Mouse (Mus musculus) thymus, adult 18-20 months (tissue): ENCODE results near the gene Apmap.
"Not testable (repeated sequence)": the region's sequence is repeated elsewhere in the genome, so short reads cannot be mapped to it uniquely, and the experiment has no call there.

Experiments
- DNase-seq, 2 experiments: peaks; one replicate each; pipeline ENCODE4 v3.0.0; 2022; ENCODE audit warnings: mixed read lengths in 2 of 2

Apmap gene

DNA sequence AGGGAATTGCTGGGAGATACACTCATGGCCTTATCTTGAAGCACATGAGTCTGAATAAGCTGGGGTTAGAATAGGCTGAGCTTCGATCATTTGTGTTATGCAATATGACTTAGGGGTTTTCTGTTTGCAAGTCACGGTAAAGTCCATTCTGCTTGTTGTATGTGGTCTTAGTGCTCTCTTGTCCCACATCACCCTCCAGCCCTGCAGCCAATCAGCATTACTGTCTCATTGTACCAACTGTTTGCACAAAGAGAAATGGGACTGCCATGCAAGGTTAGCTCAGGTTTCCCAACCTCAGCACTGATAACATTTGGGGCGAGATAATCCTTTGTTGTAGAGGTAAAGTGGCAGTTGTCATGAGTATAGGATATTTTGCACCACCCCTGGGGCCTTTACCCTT is 1.7 kb upstream of the Apmap start:
- DNase-seq: no peak

DNA sequence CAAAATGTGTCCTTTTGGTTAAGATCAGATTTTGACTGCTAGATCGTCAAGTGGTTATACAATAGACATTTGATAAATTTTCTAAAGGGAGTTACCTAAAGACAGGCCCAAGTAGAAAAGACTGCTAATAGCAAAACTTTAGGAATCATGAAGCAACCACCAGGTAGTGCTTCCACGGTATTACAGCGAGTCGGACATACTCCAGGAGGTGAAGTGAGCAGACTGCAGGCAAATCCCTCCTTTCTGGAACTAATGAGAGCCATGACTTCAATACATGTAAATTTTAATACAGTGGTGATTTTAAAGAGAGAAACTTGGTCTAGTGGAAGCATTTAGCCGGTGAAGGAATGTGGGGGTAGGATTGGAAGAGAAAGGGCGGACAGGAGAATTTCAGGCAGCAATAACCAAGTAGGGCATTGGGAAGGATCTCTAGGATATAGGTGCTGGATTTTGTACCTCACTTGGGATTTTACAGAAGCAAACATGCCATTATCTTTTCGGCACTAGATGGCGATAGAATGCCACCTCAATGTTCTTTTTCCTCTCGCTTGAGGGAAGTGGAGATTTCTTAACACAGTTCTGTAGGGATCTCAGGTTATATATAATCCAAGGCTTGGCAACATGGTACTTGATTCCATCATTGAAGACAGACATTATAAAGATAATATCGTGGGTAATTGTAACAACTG is 649 bp upstream of the Apmap start:
- peak in 1 of 2 experiments; percentile 24 for DNase-seq

DNA sequence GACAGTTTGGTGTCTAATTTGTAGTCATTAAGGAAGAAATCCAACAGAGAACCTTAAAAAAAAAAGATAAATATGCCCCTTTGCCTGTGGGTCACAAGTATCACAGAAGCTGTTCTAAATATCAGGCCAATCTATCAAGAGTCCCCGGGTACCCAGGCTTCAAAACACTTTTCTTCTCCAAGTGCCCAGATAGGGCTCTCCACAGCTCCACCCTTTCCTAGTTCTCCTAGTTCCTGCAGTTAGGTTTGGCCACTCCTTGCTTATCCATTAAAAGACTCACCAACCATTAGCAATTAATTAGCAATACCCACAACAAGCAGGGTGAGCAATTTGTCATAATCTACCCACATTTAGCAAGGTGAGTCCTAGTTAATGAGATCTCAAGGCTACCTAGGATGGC is 1.3 kb downstream of the Apmap start:
- no peak for DNase-seq

DNA sequence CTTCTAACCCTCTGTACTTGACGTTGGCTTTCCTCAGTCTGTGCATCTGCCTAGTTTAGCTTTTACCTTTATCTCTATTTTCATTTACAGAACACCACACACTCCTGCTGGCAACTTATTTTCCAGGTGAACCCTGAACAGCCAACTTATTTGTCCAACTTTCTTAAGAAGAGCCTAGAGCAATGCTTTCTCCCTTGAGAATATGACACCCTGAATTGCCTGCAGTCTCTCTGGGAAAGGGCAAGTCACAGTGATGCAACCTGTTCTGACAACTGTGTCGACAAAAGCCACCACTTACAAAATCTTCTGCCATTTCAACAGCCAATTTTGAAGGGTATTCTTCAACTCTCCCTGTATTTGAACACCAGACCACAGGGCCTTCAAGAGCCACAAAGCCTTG is 3.6 kb downstream of the Apmap start:
- no peak for DNase-seq

DNA sequence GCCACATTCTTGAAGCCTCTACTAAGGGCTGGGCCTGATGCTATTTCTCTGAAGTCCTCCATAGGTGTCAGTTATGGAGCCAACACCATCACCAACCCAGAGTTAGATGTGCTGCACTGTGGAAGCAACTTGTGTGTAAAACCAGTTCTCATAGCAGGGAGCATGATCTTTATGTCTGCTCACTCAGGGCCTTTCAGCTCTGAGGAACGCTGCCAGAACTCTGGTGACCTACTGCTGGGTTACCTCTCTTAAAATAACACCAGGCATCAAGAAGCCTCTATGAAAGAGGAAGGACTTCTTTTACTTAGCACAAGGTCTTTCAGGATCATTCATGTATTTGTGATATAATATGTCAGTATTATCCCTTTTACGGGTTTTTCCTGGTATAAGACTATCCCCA is 6.2 kb downstream of the Apmap start:
- no peak for DNase-seq

DNA sequence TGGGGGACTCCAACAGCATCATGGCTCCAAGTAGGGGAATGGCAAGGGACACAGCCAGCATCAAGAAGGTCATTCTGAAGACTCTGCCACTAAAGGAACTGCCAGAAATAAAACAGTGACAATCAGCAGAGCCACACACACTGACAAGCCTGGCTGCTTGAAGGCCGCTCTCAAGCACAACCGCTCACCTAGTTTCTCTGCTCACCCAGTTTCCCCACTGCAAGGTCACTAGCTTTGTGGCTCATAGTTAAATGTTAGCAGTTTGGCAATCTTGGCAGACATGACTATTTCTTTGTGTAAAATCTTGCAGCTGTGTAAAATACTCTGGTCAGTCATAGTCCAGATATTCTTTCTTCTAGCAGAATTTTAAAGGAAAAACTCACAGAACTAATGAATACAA is 8.1 kb downstream of the Apmap start:
- DNase-seq: no peak

DNA sequence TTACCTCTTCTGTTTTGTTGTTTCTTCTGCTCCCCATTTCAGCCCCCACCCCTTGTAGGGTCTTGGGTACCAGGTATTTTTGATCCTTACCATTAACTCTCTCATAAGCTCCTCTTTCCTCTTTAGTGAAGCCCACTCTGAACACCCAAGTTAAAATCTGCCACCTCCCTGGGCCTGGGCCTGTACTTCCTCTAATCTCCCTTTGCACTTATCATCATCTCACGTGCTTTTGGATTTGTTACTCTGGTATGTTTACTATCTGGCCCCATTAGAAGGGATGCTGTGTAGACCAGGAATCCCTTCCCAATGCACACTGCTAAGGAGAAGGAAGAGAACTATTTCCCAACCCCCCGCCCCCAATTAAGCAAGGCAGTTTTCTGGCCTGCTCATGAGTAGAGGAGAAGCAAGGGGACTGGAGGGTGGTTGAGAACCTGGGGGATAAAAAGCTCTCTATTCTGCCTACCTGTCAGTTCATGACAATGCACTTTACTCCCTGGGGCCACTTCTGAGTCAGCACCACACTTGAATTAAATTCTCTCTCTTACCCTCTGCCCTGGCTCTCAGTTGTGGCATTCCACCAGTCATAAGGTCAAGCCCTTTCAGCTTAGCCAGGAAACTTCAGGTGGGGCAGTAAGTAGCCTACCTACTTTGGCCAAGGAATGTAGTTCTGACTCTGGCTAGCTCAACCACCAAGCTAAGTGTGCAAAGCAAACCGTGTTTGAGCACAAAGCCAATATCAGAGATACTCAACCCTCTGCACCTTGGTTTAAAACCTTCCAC is 12.8 kb downstream of the Apmap start:
- DNase-seq: no peak

DNA sequence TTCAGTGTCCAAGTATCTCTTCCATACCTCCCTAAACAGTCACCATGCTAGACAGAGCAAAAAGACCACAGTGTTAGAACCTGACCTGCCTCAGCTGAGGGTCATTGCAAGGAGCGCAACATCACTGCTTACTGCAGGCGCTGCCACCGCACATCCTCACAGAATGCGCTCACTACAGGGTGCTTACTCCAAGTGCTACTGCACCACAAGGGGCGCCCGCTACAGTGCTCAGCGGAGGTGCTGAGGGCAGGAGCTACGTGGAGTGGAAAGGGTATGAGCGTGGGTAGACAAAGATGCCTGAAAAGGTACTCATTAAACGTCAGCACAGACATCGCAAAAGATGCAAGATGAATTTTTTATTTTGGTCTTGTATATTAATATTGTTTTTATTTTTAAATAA is 19.3 kb downstream of the Apmap start:
- DNase-seq: no peak

DNA sequence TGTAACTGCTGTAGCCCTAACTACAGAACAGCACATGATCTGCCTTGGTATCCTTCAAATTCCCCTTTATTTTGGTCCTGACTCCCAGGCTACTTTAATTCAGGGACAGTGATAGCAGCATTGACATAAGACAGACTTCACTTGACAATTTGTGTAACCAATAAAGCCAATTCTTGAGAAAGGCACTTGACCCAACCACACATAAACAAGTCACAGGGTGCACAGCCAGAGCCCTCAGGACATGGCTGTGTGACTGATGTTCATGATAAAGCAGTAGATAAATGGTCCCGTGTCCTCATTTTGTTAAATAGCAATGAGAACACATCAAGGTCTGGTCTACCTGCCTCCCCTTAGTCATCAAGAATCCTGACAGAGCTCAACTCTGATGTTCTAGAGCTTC is 28.7 kb downstream of the Apmap start:
- no peak for DNase-seq

DNA sequence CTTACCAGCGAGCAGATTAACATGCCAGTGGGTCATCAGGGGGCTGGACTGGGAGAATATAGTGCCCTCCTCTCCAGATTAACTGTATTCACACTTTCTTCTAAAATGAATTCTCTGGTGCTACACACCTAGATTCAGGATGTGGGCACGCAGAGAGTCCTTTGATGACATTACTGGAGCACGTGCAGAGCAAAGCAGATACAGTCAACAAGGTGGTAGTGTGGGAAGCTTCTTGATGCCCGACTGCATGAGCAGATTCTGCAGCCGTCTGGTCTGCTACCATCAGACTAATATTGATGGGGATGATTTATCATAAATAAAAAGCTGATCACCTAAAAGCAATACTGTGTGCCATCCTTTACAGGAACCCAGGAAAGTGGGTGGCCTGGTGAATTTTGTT is 29.8 kb downstream of the Apmap start:
- DNase-seq: peak; percentile 13 to 45

DNA sequence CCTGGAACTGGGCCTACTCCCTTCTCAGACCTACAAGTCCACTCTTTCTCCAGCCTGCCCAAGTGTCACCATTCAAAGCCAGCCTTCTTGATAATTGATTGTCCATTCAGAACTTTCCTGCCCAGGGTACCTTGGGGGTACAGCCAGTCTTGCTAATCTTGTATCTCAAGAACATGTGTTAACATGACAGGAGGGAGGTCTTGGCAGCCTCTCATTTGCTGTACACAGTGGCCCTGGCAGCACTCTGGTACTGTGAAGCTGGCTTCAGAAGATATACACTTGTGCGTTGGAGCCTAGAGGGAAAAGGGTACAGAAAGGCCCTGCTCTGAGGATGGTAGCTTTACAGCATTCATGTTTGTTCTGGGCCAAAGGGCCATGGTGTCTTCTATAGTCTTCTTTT is 32.1 kb downstream of the Apmap start:
- no peak for DNase-seq

DNA sequence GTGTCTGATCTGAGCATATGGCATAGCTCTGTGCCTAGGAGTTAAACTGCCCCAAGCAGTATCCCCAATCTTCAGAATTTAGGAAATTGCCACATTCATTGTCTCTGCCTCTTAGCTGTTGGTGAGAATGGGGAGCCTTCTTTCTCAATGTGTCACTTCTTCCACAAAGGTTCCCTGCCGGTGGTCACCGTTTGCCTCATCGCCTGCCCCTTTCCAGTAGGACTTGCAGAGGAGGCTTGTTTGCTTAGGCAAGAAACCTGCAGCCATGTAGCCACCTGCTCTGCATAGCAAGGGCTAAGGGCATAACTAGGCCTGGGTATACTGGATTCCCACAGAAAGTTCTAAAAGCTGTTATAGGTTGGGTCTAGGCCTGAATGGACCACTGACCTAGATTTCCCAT is 35.9 kb downstream of the Apmap start:
- DNase-seq: no peak

DNA sequence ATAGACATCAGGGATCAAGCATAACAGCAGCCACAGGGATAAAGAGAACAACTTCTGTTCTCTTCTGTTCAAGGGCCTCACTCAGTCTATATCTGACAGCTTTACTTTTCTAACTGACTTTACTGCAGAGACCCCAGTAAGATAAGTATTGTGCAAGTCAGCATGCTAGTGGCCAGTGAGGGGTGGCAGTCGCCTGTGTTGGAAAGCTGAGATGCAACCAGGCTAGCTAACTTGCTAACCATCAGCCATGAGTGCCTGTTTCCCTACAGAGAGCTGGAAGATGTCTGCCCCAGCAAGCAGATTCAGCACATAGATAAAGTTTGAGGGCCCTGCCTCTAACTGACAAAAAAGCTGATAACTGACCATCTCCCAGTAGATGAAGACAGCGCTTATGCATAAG is 37.6 kb downstream of the Apmap start:
- DNase-seq: no peak

DNA sequence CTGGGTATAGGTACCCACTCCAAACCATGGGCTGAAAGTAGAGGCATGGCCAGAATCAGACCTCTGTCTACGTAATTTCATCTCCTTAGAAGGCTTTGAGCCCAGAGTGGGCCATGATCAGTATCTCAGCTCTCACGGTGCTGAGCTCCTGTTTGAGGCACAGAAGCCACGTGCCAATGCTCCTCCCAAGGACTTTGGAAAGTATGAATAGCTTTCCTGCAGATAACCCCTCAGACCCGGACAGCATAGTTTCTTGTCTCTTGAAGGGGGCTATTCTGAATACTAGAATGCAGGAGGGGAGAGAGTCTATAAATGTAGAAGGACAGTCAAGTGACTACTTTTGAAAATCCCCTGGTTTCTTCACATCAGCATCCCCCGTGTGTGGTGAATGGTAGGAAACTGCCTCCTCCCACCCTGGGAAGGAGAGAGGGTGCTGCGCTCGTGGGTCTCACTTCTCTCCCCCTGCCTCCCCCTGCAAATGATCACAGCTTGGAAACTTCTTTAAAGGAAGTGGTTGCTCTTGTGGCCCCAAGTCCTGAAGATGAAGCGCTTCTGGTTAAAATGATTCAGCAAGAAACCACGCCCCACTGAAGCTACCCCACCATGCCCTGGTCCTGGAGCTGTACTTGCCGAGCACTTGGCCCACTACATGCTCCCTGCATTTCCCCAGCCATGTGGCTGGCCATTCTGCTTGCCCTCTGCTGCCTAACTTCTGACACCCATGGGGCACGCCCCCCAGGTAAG is 38.3 kb downstream of the Apmap start, which contains the start of gene Cst7:
TSS of gene Cst7 (plus strand) at position 569 of the 744 bp plus-strand sequence.
- DNase-seq: peak; percentile 12 to 39

DNA sequence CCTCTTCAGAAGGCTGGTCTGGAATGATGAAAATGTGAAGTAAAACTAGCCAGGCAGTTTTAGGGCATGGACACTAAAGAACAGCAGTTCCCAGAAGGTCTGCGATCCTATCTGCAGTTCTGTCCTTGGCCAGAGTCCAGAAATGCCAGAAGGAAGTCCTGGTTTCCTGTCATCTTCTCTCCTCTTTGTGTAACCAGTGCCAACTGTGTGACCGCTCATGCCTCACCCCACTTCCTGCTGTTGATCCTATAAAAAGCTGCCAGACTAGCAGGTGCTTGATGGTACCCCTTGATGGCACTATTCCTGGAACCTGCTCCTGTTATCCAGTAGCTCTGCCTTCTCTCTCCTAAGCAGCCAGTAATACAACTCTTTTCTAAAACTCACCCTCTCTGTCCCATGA is 41.3 kb downstream of the Apmap start:
- DNase-seq: no peak

DNA sequence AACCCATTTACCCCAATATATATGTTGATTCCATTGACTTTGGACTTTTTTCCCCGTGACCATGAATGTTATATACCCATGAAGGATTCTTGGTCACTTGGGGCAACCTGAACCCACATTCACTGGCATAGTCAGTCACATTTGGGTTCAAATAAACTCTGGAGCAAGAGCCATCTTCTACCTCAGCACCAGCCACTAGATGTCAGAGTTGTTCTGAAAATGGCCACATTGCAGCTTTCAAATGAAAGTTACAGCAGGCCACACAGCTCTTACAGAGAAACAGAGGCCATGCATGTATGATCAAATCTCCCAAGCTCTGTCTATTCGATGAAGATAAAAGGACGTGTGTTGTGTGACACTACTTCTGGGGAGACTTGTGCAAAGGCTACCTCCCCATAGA is 49.8 kb downstream of the Apmap start:
- DNase-seq: no peak

DNA sequence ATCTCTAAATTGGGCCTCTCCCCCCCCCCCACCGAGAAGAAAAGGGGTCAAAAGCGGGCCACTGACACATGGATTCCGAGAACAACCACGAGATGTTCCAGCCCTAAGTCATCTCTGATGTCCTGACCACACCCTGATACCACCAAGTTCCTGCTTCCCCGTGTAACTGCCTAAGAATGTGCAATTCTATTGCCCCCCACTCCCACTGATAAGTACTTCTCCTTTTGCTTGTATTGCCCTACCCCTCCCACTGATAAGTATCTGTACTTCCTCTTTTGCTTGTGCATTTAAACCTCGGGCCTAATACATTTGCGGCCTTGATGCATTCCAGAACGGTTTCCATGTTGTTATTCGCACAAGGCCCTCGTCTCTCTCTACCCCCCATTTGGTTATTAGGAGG is 58.8 kb downstream of the Apmap start:
- DNase-seq: not testable (repeated sequence)
